Mouse (Mus musculus): ENCODE measurements around the gene Emp1.

The Emp1 gene

DNA sequence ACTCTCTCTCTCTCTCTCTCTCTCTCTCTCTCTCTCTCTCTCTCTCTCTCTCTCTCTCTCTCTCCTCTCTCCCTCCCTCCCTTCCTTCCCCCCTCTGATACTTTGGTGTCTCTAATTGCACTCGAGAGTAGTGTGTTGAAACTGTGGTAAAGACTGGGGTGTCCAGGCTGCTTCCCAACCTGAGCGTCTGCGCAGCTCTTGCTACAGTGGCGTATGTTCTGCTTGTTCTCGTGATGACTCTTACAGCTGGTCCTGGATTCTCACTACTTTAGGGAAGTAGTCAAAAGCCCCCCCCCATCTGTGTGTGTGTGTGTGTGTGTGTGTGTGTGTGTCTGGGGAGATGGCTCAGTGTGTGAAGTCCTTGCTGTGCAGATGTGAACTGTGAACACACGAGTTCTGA lies 50.3 kb downstream of the Emp1 start:
- no peak for DNase-seq

DNA sequence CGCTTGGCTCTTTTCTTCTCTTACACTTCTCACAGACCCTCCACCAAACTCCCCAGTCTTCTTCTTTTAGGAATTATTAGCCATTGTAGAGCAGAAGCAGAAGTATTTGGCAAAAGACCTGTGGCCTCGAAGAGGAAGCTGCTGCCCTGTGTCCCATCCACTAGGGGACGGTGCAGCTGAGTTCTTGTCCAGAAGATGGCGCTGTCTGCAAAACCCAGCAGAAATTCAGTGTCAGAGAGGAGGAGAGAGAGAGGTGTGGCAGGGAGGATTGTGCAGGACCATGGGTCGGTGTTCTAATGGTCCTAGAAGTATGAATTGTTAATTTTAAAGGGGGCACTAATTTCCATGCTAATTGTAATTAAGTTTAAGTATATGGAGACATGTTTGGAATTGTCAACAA lies 55.1 kb downstream of the Emp1 start:
- DNase-seq = peak; percentile 49

DNA sequence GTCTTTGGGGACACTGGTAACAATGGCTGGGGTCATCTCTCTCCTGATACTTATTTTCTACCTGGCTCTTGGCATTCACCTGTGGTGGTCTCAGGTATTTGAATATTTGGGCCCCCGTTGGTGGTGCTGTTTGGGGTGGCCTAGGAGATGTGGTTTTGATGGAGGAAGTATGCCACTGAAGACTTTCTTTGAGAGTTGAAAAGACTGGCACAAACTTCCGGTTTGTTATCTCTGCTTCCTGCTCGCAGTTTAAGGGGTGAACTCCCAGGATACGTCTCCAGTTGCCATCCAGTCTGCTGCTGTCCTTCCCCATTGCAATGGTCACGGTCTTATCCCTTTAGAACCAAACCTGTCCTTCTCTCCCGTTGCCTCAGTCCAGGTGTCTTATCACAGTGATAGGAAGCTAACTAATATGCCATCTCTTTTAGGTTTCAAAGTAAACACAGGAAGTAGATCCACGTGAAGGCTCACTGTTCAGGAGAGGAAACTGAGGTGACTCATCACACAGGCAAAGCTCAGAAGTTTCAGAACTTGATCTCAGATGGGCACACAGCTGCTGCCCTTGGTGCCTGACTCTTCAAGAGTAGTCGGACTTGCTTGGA lies 56.0 kb downstream of the Emp1 start:
- no peak for DNase-seq

DNA sequence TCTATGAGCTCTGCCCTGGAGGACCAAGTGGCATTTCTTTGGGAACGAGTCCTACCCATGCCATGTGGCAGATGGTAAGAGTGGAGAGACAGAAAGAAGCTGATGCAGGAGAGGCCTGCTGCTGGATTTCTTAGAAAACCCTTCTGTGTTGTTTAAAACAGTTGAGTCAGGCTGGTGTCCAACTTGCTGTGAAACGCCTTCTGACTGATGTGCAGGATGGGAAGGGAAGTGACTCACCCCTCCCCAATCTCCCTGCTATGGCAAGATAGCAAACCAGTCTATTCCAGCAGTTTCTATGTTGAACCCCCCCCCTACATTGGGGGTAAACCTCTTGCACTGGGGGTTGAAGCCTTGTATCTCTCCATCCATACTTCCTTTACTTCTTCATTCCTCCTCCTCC lies 65.9 kb downstream of the Emp1 start:
- no peak for DNase-seq

DNA sequence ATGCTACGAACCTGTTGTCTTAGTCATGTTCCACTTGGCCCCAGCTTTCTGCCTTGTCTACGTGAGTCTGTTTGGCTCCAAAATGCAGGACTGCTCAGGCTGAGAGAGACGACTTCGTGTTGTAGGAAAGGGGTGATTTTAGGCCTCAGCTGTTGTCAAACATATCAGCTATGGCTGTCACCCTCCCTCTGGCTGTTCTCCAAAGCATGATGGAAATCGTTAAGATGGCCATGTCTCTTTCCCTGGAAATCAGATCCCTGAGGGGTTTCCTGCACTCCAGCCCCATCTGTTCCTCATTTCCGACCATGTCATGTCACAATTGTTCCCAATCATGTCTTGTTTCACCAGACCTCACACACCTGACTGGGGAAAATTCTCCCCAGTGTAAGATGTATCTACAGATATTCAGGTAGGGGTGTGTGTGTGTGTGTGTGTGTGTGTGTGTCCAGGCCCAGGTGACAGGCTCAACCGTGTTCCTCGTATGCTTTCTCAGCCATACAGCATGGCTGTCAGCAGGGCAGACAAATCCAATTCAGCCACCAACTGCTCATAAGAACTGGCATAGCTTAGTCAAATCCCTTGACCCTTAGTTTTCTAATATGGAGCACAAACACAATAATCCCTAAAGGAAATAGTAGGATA lies 67.0 kb downstream of the Emp1 start:
- DNase-seq = no peak

DNA sequence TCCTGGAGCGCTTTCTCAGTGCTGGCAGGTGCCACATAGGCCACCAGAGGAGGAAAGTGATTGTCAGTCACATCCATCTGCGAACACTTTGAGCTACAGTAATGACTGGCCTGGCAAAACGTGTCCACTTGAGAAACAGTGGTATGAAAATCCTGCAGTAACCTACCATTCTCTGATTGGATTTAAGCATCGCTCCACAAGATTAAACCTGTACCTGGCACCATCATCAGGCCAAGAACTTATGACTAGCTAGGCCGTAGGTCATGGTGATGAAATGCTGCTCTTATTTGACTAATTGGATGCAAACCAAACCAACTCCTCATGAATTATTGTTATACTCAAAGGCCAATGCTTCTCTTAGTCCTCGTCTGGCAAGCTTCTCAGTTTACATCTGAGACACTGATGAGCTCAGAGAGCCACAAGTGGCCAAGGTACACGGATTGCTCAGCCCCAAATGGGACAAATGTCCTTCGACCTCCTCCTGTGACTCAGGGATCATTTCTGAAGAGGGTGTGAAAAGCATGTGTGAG lies 68.2 kb downstream of the Emp1 start:
- no peak for DNase-seq
